Mouse (Mus musculus): Measurements from ENCODE around the gene Ctnna3. TPM values are rescaled to one million over a fixed set of nuclear protein-coding genes. Genes with fewer than 3 reads are reported as not detected.
A peak's percentile ranks its signal among the peaks of the same experiment; 100 is the strongest.

Ctnna3 gene
- polyA plus RNA-seq, 1 experiment from 2014 or later: 0.26 TPM

DNA sequence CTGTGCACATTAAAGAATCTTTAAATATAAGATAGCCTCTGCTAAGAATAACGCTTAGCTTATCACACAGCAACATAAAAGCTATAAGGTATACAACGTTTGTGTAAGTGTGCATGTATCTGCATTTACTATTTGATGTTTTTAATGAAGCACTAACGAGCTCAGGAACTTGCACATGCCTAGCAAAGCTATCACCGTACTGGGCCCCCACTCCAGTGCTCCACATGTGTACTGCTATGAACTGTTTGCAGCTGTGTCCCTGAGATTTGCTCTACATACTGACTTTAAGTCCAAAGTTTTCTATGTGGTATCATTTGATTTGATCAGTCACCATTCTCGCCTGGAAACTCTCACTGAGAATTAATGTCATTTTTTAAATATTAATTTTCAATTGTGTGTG lies 549.1 kb downstream of the Ctnna3 start:
- Histone ChIP-seq H3K4me3 (no peak overlapping the region), H3K36me3 (ENCODE audit: poor library complexity, severe bottlenecking) (no peaks in the 10 kb centered on the region), H3K27ac (no peak overlapping the region), H3K9ac (no peak overlapping the region), H3K4me1 (peaks cover 13% of the 10 kb centered on the region), H3K27me3 (no peaks in the 10 kb centered on the region), H3K4me2 (no peak overlapping the region), H3K9me3 (replicated peaks) (no peaks in the 10 kb centered on the region)
- 58% methylated on average over 5 of the region's 5 CpGs for WGBS
- peak; percentile 41; the same call in 1 of the 2 replicates for ATAC-seq

DNA sequence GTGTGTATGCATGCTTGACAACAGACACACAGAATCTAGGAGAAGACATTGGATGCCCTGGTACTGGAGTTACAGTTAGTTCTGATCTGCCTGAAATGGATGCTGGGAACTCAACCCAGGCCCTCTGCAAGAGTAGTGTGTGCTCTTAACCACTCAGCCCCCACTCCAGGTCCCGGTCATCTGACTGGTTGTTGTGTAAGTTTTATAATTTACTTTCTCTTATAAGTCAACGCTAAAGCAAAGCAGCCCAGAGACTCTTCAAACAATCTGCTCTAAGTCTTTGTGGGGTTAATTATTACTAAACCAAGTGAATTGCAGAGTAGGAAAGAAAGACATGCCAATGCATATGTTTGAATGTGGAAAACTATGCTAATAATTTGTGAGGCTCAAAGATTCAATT lies 549.5 kb downstream of the Ctnna3 start:
- Histone ChIP-seq H3K9me3 (replicated peaks) (no peaks in the 10 kb centered on the region), H3K4me1 (peaks cover 13% of the 10 kb centered on the region), H3K4me3 (no peak overlapping the region), H3K4me2 (no peak overlapping the region), H3K36me3 (ENCODE audit: poor library complexity, severe bottlenecking) (no peaks in the 10 kb centered on the region), H3K27ac (no peak overlapping the region), H3K27me3 (no peaks in the 10 kb centered on the region), H3K9ac (no peak overlapping the region)
- WGBS: 82% methylated on average over 2 of the region's 2 CpGs
- no peak for ATAC-seq

DNA sequence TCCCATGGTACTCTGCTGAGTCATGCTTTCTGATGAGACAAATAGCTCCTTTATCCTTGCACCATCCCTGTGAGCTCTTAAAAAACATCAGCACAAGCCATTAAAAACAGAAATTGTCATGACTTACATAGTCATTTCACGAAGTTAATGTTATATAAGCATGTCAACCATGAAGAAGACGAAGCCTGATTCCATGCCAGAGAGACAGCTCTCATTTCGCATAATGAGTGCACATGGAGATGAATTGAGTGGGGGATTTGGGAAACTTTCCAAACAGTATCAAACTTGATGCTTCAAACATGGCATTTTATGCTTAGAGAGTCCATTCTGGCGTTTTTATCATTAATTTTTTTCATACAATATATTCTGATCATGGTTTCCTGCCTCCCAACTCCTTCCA lies 555.7 kb downstream of the Ctnna3 start:
- Histone ChIP-seq H3K4me3 (no peak overlapping the region), H3K9ac (no peak overlapping the region), H3K27ac (no peak overlapping the region), H3K4me2 (no peak overlapping the region), H3K27me3 (no peaks in the 10 kb centered on the region), H3K9me3 (replicated peaks) (no peaks in the 10 kb centered on the region), H3K4me1 (no peaks in the 10 kb centered on the region), H3K36me3 (ENCODE audit: poor library complexity, severe bottlenecking) (no peaks in the 10 kb centered on the region)
- ATAC-seq: no peak
- 76% methylated on average over 4 of the region's 4 CpGs for WGBS

DNA sequence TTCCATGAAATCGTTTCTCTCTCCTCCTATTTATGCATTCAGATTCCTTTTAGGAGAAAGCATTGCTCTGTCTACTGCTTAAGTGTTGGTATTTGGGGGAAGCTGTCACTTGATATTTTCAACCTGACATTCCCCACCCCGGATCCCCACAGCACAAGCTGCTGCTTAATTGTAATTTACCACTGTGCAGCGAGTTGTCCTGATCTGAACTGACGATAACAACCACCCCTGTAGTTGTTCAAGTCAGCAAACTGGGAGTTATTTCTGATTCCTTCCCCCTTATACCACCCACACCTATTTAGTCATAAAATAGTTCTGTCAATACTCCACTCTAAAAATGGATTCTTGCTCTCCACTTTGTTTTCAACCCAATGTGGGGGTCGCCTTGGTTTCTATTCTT lies 564.4 kb downstream of the Ctnna3 start:
- 91% methylated on average over 5 of the region's 5 CpGs for WGBS
- H3K9me3 ChIP-seq (replicated peaks): no peaks in the 10 kb centered on the region
- no peaks in the 10 kb centered on the region for H3K4me1 ChIP-seq
- H3K9ac ChIP-seq: no peak overlapping the region
- H3K27ac ChIP-seq: no peak overlapping the region
- no peak overlapping the region for H3K4me2 ChIP-seq
- H3K4me3 ChIP-seq: no peak overlapping the region
- H3K27me3 ChIP-seq: no peaks in the 10 kb centered on the region
- H3K36me3 ChIP-seq (ENCODE audit: poor library complexity, severe bottlenecking): no peaks in the 10 kb centered on the region
- no peak for ATAC-seq

GRCm38 (mm10) chr10:64001531-64001930 lies 571.6 kb downstream of the Ctnna3 start:
- Histone ChIP-seq H3K4me2 (no peak overlapping the region), H3K4me3 (no peak overlapping the region), H3K36me3 (ENCODE audit: poor library complexity, severe bottlenecking) (no peaks in the 10 kb centered on the region), H3K27ac (no peak overlapping the region), H3K9me3 (replicated peaks) (no peaks in the 10 kb centered on the region), H3K4me1 (no peaks in the 10 kb centered on the region), H3K27me3 (no peaks in the 10 kb centered on the region), H3K9ac (no peak overlapping the region)
- ATAC-seq: no peak
- WGBS: 83% methylated on average over 6 of the region's 6 CpGs

GRCm38 (mm10) chr10:64001996-64002395 lies 572.1 kb downstream of the Ctnna3 start:
- WGBS: 80% methylated on average over 9 of the region's 9 CpGs
- no peak overlapping the region for H3K4me3 ChIP-seq

DNA sequence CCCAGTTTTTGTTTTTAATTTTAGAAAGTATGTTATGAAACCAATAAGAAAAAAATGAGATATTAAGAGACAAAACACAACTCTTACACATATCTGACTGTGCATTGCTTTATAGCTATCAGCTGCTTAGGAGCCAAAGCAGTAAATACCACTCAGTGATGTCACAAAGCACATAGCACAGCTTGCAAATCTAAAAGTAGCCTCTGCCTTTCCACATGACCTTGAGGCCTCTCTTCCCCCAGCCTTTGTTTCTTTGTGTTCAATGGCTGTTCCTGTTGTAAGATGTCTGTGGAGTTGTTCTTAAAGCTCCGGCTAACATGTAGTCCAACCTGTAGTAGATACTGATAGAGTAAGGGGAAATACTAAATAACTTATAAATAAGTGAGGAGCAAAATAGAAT lies 590.4 kb downstream of the Ctnna3 start:
- no peak overlapping the region for H3K9ac ChIP-seq
- no peaks in the 10 kb centered on the region for H3K27me3 ChIP-seq
- WGBS: 83% methylated on average over 1 of the region's 1 CpGs

More at GRCm38 (mm10) chr10:64001996-64002395, 572.1 kb downstream of the Ctnna3 start:
- ATAC-seq: no peak
- no peak overlapping the region for H3K27ac ChIP-seq
- no peaks in the 10 kb centered on the region for H3K36me3 ChIP-seq (ENCODE audit: poor library complexity, severe bottlenecking)
- no peak overlapping the region for H3K9ac ChIP-seq
- H3K4me1 ChIP-seq: no peaks in the 10 kb centered on the region
- no peaks in the 10 kb centered on the region for H3K27me3 ChIP-seq
- H3K4me2 ChIP-seq: no peak overlapping the region
- no peaks in the 10 kb centered on the region for H3K9me3 ChIP-seq (replicated peaks)

DNA sequence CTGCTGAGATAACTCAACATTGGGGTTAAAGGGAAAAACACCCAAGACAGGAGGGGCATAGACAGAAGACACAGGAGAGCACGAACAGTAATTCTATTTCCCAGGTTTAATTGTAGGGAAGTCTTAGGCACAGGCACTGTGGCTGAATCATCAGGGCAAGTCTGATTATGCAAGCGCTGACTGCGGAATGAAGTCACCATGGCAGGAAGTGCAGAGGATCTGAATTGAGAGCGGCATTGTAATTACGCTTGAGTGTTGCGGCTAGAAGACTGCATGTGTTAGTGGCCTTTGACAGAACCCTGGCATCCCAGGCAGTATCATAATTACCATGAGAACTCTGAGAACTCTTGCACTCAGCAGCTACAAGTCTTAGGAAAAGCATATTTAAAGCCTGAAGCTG lies 593.4 kb downstream of the Ctnna3 start:
- ATAC-seq: no peak
- H3K4me2 ChIP-seq: no peak overlapping the region
- no peak overlapping the region for H3K4me3 ChIP-seq
- no peaks in the 10 kb centered on the region for H3K27me3 ChIP-seq
- H3K9ac ChIP-seq: no peak overlapping the region
- 76% methylated on average over 6 of the region's 6 CpGs for WGBS
- no peak overlapping the region for H3K27ac ChIP-seq
- no peaks in the 10 kb centered on the region for H3K36me3 ChIP-seq (ENCODE audit: poor library complexity, severe bottlenecking)
- H3K4me1 ChIP-seq: no peaks in the 10 kb centered on the region
- H3K9me3 ChIP-seq (replicated peaks): no peaks in the 10 kb centered on the region

More for the DNA sequence above, 590.4 kb downstream of the Ctnna3 start:
- Histone ChIP-seq H3K4me1 (no peaks in the 10 kb centered on the region), H3K9me3 (replicated peaks) (no peaks in the 10 kb centered on the region), H3K4me3 (no peak overlapping the region), H3K36me3 (ENCODE audit: poor library complexity, severe bottlenecking) (no peaks in the 10 kb centered on the region), H3K27ac (no peak overlapping the region), H3K4me2 (no peak overlapping the region)
- ATAC-seq: no peak

DNA sequence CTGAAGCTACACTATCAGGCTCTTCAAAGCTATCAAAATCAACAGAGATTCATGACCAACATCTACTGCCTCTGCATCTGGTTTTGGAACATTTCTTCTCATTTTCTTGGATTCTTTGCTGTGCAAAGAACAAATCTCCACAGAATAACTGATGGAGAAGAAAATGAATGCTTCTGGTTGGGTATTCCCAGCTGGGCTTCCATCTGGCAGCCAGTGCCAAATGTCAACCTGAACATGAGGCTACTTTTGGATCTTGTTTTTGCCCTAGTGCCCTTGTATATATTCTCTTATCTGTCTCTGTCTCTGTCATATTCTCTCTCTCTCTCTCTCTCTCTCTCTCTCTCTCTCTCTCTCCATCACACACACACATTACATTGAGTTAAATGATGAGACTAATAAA lies 601.0 kb downstream of the Ctnna3 start:
- peaks cover under 1% of the 10 kb centered on the region; the same call in 1 of the 2 replicates for H3K4me1 ChIP-seq
- no peaks in the 10 kb centered on the region for H3K9me3 ChIP-seq (replicated peaks)
- H3K4me3 ChIP-seq: no peak overlapping the region
- H3K4me2 ChIP-seq: no peak overlapping the region
- no peaks in the 10 kb centered on the region for H3K27me3 ChIP-seq
- no peak overlapping the region for H3K27ac ChIP-seq
- no peak for ATAC-seq
- H3K9ac ChIP-seq: no peak overlapping the region
- no peaks in the 10 kb centered on the region for H3K36me3 ChIP-seq (ENCODE audit: poor library complexity, severe bottlenecking)

GRCm38 (mm10) chr10:64039760-64040535 lies 610.0 kb downstream of the Ctnna3 start:
- no peaks in the 10 kb centered on the region for H3K9me3 ChIP-seq (replicated peaks)
- H3K27me3 ChIP-seq: no peaks in the 10 kb centered on the region
- WGBS: 78% methylated on average over 17 of the region's 17 CpGs
- H3K4me1 ChIP-seq: peaks cover 6% of the 10 kb centered on the region; the same call in 1 of the 2 replicates
- H3K9ac ChIP-seq: no peak overlapping the region
- no peak overlapping the region for H3K27ac ChIP-seq
- no peak overlapping the region for H3K4me3 ChIP-seq
- ATAC-seq: peak; percentile 63; the same call in 1 of the 2 replicates
- no peak overlapping the region for H3K4me2 ChIP-seq
- H3K36me3 ChIP-seq (ENCODE audit: poor library complexity, severe bottlenecking): no peaks in the 10 kb centered on the region

GRCm38 (mm10) chr10:64041218-64041617 lies 611.3 kb downstream of the Ctnna3 start:
- Histone ChIP-seq H3K27me3 (no peaks in the 10 kb centered on the region), H3K27ac (no peak overlapping the region), H3K9ac (no peak overlapping the region), H3K4me2 (no peak overlapping the region), H3K4me1 (peaks cover 2% of the 10 kb centered on the region; the same call in 1 of the 2 replicates), H3K9me3 (replicated peaks) (no peaks in the 10 kb centered on the region), H3K36me3 (ENCODE audit: poor library complexity, severe bottlenecking) (no peaks in the 10 kb centered on the region), H3K4me3 (no peak overlapping the region)
- ATAC-seq: no peak
- WGBS: 87% methylated on average over 7 of the region's 7 CpGs

GRCm38 (mm10) chr10:64041892-64042291 lies 612.0 kb downstream of the Ctnna3 start:
- WGBS: 81% methylated on average over 11 of the region's 11 CpGs
- H3K4me3 ChIP-seq: no peak overlapping the region
- no peaks in the 10 kb centered on the region for H3K36me3 ChIP-seq (ENCODE audit: poor library complexity, severe bottlenecking)
- no peaks in the 10 kb centered on the region for H3K9me3 ChIP-seq (replicated peaks)
- no peaks in the 10 kb centered on the region for H3K4me1 ChIP-seq
- H3K27ac ChIP-seq: no peak overlapping the region
- no peak for ATAC-seq
- H3K27me3 ChIP-seq: no peaks in the 10 kb centered on the region
- no peak overlapping the region for H3K9ac ChIP-seq
- H3K4me2 ChIP-seq: no peak overlapping the region

GRCm38 (mm10) chr10:64049151-64049550 lies 619.3 kb downstream of the Ctnna3 start:
- H3K27ac ChIP-seq: no peak overlapping the region
- H3K4me3 ChIP-seq: no peak overlapping the region
- WGBS: 95% methylated on average over 6 of the region's 6 CpGs
- H3K9me3 ChIP-seq (replicated peaks): no peaks in the 10 kb centered on the region
- no peak overlapping the region for H3K9ac ChIP-seq
- H3K4me1 ChIP-seq: no peaks in the 10 kb centered on the region
- H3K36me3 ChIP-seq (ENCODE audit: poor library complexity, severe bottlenecking): no peaks in the 10 kb centered on the region
- H3K27me3 ChIP-seq: no peaks in the 10 kb centered on the region
- no peak overlapping the region for H3K4me2 ChIP-seq
- no peak for ATAC-seq
